Mouse (Mus musculus) neural tube, embryonic 13.5 days (tissue): ENCODE data around the gene Smap1. TPM values are rescaled to one million over a fixed set of nuclear protein-coding genes. Genes with fewer than 3 reads are reported as not detected.

ENCODE experiments used
- ATAC-seq: fragments of 200-750 bp; cut with Nextera tagmentation; 2 replicates; pipeline ENCODE4 v1.8.0; 2017; ENCODE audit warnings: low read depth, mild to moderate bottlenecking, moderate TSS enrichment, moderate library complexity
- H3K27ac ChIP-seq: fragments of 300-500 bp; sonication (generic); replicated peaks from 2 replicates; pipeline ENCODE4 v1.5.1; 2015; ENCODE audit warnings: moderate library complexity, mild to moderate bottlenecking, inconsistent platforms
- H3K27me3 ChIP-seq: fragments of 300-500 bp; sonication (generic); 2 replicates; pipeline ENCODE4 v1.6.1; 2015; ENCODE audit warnings: mild to moderate bottlenecking, inconsistent platforms
- H3K36me3 ChIP-seq: fragments of 300-500 bp; sonication (generic); 2 replicates; pipeline ENCODE4 v1.6.1; 2015; ENCODE audit warnings: mild to moderate bottlenecking, inconsistent platforms
- H3K4me1 ChIP-seq: fragments of 300-500 bp; sonication (generic); replicated peaks from 2 replicates; pipeline ENCODE4 v1.6.1; 2015; ENCODE audit warnings: inconsistent platforms
- H3K4me2 ChIP-seq: fragments of 300-500 bp; sonication (generic); 2 replicates; pipeline ENCODE4 v1.6.1; 2015; ENCODE audit warnings: inconsistent platforms, mild to moderate bottlenecking, moderate library complexity
- H3K4me3 ChIP-seq: fragments of 300-500 bp; sonication (generic); 2 replicates; pipeline ENCODE4 v1.5.1; 2015; ENCODE audit warnings: mild to moderate bottlenecking, inconsistent platforms
- H3K9ac ChIP-seq: fragments of 300-500 bp; sonication (generic); 2 replicates; pipeline ENCODE4 v1.6.1; 2015; ENCODE audit warnings: moderate library complexity, mild to moderate bottlenecking, inconsistent platforms
- H3K9me3 ChIP-seq: fragments of 300-500 bp; sonication (generic); 2 replicates; pipeline ENCODE4 v1.6.1; 2016; ENCODE audit warnings: inconsistent platforms
- WGBS: fragments of 180-500 bp; shearing (Covaris S2); methylation state at CpG from one replicate; pipeline ENCODE4 v1.1.7; 2015; 5-methylcytosine and 5-hydroxymethylcytosine counted together
- polyA plus RNA-seq: library from polyadenylated mRNA; unstranded; fragments of >200 nt; fragmentation: Nextera tagmentation; extraction: Ambion mirVana; gene quantifications from 2 replicates; pipeline ENCODE4 v1.2.1, GENCODE M21; 2015

Gene Smap1
- polyA plus RNA-seq, 1 experiment from 2014 or later: 95.8 TPM

DNA sequence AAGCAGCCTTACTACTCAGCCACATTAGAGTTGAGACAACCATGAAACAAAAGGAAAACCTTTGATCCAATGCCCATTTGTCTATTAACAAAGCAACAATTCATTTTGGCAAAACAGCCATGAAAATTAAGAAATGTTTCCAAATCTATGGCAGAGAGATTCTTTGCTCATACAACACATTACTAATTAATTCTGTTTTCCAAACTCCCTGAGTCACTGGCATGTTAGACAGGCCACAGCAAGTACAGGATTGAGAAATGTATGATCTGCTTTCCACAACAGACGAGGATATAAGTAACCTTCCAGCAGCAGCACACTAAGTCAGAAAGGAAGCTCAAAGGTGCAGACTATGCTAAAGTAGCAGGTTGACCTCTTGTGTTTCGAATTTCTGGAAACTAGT is 9.1 kb downstream of the Smap1 start:
- Histone ChIP-seq H3K4me2 (no peak overlapping the region), H3K27ac (no peak overlapping the region), H3K36me3 (no peaks in the 10 kb centered on the region), H3K9ac (no peak overlapping the region), H3K4me3 (no peak overlapping the region), H3K27me3 (no peaks in the 10 kb centered on the region), H3K9me3 (no peaks in the 10 kb centered on the region), H3K4me1 (peaks cover 3% of the 10 kb centered on the region; the same call in 1 of the 2 replicates)
- 74% methylated on average over 2 of the region's 2 CpGs for WGBS
- no peak for ATAC-seq

DNA sequence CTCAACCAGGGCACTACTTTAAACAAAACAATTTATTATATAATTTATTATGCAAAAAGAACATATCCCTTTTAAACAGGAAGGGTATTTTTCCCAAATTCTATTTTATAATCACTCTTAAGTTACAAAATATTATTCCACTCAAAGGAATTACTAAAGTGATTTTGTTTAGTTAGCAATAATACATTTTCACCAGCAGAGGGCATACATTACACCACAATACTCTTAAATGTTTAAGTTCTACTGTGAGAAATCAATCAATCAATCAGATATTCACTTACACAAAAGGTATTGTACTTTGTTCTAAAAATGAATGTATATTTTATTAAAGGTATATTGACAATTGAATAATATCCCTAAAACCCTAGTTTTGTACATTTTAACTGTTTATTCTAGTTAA is 16.0 kb downstream of the Smap1 start:
- ATAC-seq: no peak
- no peak overlapping the region for H3K9ac ChIP-seq
- H3K4me3 ChIP-seq: no peak overlapping the region
- no peaks in the 10 kb centered on the region for H3K27me3 ChIP-seq
- no peak overlapping the region for H3K4me2 ChIP-seq
- no peaks in the 10 kb centered on the region for H3K9me3 ChIP-seq
- no peaks in the 10 kb centered on the region for H3K36me3 ChIP-seq
- H3K4me1 ChIP-seq: no peaks in the 10 kb centered on the region
- H3K27ac ChIP-seq: no peak overlapping the region

DNA sequence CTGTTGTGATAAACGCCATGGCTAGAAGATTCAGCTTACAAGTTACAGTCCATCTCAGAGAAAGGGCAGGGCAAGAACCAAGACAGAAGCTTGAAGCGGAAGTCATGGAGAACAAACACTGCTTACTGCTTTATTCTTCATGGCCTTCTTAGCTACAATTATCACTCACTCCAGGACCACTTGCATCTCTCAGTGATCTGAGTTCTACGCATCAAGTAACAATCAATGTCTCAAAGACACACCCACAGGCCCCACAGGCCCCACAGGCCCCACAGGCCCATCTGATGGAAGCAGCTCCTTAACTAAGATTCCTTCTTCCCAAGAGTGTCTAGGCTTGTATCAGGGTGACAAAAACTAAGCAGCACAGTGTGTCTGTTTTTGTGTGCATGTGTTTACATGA is 18.8 kb downstream of the Smap1 start:
- H3K9ac ChIP-seq: no peak overlapping the region
- H3K27ac ChIP-seq: no peak overlapping the region
- no peaks in the 10 kb centered on the region for H3K9me3 ChIP-seq
- H3K4me1 ChIP-seq: no peaks in the 10 kb centered on the region
- H3K36me3 ChIP-seq: no peaks in the 10 kb centered on the region
- ATAC-seq: no peak
- no peak overlapping the region for H3K4me2 ChIP-seq
- 77% methylated on average over 3 of the region's 3 CpGs for WGBS
- H3K4me3 ChIP-seq: no peak overlapping the region
- no peaks in the 10 kb centered on the region for H3K27me3 ChIP-seq

DNA sequence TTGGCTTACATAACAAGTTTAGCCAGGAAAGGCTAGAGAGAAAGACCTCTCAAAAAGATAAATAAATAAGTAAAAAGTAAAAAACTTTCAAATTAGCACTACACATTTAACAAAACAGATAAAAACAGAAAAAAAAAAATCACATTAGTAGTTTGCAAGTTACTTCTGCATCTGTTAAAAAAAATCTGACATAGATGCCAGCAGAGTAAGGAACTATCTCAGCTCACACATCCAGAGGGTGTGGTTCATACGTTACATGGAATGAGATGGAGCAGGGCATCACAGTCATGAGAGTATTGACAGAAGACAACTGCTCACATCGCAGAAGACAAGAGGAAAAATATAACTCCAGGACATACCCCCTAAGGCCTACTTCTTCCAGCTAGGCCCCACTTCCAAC is 19.4 kb downstream of the Smap1 start:
- no peaks in the 10 kb centered on the region for H3K9me3 ChIP-seq
- H3K9ac ChIP-seq: no peak overlapping the region
- H3K36me3 ChIP-seq: no peaks in the 10 kb centered on the region
- no peak for ATAC-seq
- no peak overlapping the region for H3K27ac ChIP-seq
- H3K4me3 ChIP-seq: no peak overlapping the region
- H3K4me2 ChIP-seq: no peak overlapping the region
- WGBS: 92% methylated on average over 2 of the region's 2 CpGs
- H3K4me1 ChIP-seq: no peaks in the 10 kb centered on the region
- no peaks in the 10 kb centered on the region for H3K27me3 ChIP-seq

- WGBS: 91% methylated on average over 5 of the region's 5 CpGs
- H3K4me2 ChIP-seq: no peak overlapping the region
- no peak overlapping the region for H3K9ac ChIP-seq
- no peaks in the 10 kb centered on the region for H3K36me3 ChIP-seq
- H3K4me3 ChIP-seq: no peak overlapping the region
- H3K27me3 ChIP-seq: no peaks in the 10 kb centered on the region
- no peaks in the 10 kb centered on the region for H3K4me1 ChIP-seq
- no peak overlapping the region for H3K27ac ChIP-seq
- no peaks in the 10 kb centered on the region for H3K9me3 ChIP-seq
- ATAC-seq: no peak
These were observed 22.5 kb downstream of the Smap1 start for GRCm38 (mm10) chr1:23899647-23900020.

DNA sequence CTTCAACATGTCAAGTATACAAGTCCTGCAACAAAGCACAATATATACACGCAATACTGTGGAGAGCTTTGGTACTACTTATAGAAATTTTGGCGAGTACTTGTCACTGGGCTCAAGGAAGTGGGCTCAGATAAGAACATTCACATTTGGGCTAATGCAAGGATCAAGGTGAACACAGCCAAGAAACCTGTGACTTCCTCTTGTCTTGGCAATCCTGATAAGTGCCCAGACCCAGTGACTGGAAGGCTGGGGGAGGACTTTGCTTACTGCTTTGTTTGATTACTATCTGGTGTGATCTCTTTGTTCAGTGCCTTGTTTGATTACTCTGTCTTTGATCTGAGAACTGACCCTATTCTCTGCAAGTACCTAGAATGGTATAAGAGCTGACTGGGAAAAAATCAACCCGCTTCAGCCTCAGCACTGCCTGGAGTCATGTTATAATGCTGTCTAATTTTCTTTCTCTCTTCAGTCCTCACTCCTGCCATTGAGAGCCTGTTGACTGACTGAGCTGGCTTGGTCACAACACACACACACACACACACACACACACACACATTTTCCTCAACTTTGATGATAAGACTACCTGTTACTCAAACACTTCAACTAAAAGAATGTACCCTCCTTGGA is 23.0 kb downstream of the Smap1 start:
- no peak overlapping the region for H3K4me2 ChIP-seq
- 92% methylated on average over 3 of the region's 3 CpGs for WGBS
- no peaks in the 10 kb centered on the region for H3K36me3 ChIP-seq
- H3K9ac ChIP-seq: no peak overlapping the region
- H3K27ac ChIP-seq: no peak overlapping the region
- H3K9me3 ChIP-seq: no peaks in the 10 kb centered on the region
- no peaks in the 10 kb centered on the region for H3K27me3 ChIP-seq
- H3K4me1 ChIP-seq: no peaks in the 10 kb centered on the region
- ATAC-seq: no peak
- H3K4me3 ChIP-seq: no peak overlapping the region

GRCm38 (mm10) chr1:23892072-23892471 is 30.0 kb downstream of the Smap1 start:
- no peaks in the 10 kb centered on the region for H3K27me3 ChIP-seq
- no peaks in the 10 kb centered on the region for H3K4me1 ChIP-seq
- H3K4me3 ChIP-seq: no peak overlapping the region
- WGBS: 68% methylated on average over 1 of the region's 1 CpGs
- ATAC-seq: no peak
- no peaks in the 10 kb centered on the region for H3K36me3 ChIP-seq
- H3K9ac ChIP-seq: no peak overlapping the region
- no peaks in the 10 kb centered on the region for H3K9me3 ChIP-seq
- H3K4me2 ChIP-seq: no peak overlapping the region
- no peak overlapping the region for H3K27ac ChIP-seq

GRCm38 (mm10) chr1:23884914-23885313 is 37.2 kb downstream of the Smap1 start:
- ATAC-seq: no peak
- Histone ChIP-seq H3K27ac (no peak overlapping the region), H3K9me3 (no peaks in the 10 kb centered on the region), H3K4me3 (no peak overlapping the region), H3K4me1 (no peaks in the 10 kb centered on the region), H3K9ac (no peak overlapping the region), H3K4me2 (no peak overlapping the region), H3K36me3 (no peaks in the 10 kb centered on the region), H3K27me3 (no peaks in the 10 kb centered on the region)
- 89% methylated on average over 7 of the region's 7 CpGs for WGBS

DNA sequence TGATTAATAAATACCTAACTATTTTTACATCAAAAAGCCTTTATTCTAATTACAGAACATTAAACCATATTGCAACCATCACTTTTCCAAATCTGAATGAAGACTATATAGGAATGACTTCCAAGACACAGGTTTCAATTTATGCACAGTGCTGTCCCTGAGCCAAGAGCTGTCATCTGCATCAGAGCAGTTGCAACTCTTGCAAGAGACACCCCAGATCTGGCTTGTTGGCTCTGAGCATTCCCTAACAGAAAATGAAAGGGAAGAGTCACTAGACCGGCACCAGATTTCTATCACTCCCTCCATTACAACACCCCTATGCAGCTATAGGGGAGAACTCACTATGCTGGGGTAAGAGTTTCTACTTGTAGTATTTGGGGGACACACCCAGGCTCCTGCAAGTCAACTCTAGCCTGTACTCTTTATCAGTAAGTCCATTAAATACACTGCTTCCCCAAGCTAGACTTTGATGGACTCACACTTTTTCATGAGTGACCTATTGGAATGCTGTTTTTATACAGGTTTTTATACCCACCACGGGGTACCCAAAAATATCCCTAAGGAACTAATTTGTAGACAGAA is 37.9 kb downstream of the Smap1 start:
- no peak overlapping the region for H3K4me3 ChIP-seq
- H3K27me3 ChIP-seq: no peaks in the 10 kb centered on the region
- H3K9me3 ChIP-seq: no peaks in the 10 kb centered on the region
- no peak for ATAC-seq
- H3K4me2 ChIP-seq: no peak overlapping the region
- 95% methylated on average over 2 of the region's 2 CpGs for WGBS
- no peaks in the 10 kb centered on the region for H3K4me1 ChIP-seq
- H3K27ac ChIP-seq: no peak overlapping the region
- no peak overlapping the region for H3K9ac ChIP-seq
- H3K36me3 ChIP-seq: no peaks in the 10 kb centered on the region

DNA sequence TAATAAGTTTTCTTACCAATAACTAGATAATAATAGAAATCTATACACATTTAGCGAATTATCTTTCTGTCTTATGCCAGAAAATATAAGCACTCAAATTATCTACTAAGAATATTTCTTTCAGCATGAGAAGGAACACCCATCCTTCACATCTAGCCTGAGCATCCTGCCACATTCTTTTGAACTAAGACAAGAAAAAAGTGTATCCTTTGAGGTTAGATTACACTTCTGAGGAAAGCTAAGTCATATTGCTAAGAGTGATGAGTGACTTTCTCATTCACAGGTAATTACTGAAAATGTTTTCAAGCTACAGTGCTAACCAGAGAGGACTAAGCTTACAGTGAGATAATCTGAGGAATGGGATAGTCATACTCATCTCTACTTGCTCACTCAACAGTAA is 39.4 kb downstream of the Smap1 start:
- Histone ChIP-seq H3K36me3 (no peaks in the 10 kb centered on the region), H3K27ac (no peak overlapping the region), H3K27me3 (no peaks in the 10 kb centered on the region), H3K4me3 (no peak overlapping the region), H3K9ac (no peak overlapping the region), H3K4me1 (peaks cover 5% of the 10 kb centered on the region; the same call in 1 of the 2 replicates), H3K9me3 (no peaks in the 10 kb centered on the region), H3K4me2 (no peak overlapping the region)
- ATAC-seq: no peak
- WGBS: 98% methylated on average over 1 of the region's 1 CpGs

DNA sequence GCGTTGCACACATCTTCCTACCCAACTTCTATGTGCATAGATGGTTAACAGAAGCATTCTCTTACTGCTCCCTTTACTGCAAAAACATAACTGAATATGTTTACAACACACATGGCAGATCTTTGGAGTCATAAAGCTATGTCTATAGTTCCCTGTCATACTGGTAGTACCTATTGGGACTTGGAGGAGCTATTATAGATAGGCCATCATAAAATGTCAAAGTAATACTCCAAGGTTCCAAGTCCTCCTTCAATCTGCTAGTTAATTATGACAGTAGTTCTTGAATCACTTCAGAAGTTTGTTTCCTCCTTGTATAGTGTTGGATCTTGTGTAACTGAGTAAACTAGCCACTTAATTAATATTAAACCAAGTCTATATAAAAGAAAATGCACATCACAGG is 49.9 kb downstream of the Smap1 start:
- Histone ChIP-seq H3K9me3 (no peaks in the 10 kb centered on the region), H3K27ac (no peak overlapping the region), H3K9ac (no peak overlapping the region), H3K4me2 (no peak overlapping the region), H3K27me3 (no peaks in the 10 kb centered on the region), H3K4me1 (no peaks in the 10 kb centered on the region), H3K4me3 (no peak overlapping the region), H3K36me3 (peaks cover 24% of the 10 kb centered on the region)
- WGBS: 100% methylated on average over 1 of the region's 1 CpGs
- no peak for ATAC-seq

- 33% methylated on average over 2 of the region's 2 CpGs for WGBS
- no peaks in the 10 kb centered on the region for H3K27me3 ChIP-seq
- no peaks in the 10 kb centered on the region for H3K4me1 ChIP-seq
- peaks cover 12% of the 10 kb centered on the region for H3K36me3 ChIP-seq
- H3K4me2 ChIP-seq: no peak overlapping the region
- H3K9me3 ChIP-seq: no peaks in the 10 kb centered on the region
- ATAC-seq: no peak
- no peak overlapping the region for H3K27ac ChIP-seq
- H3K9ac ChIP-seq: no peak overlapping the region
- no peak overlapping the region for H3K4me3 ChIP-seq
These were observed 54.7 kb downstream of the Smap1 start for GRCm38 (mm10) chr1:23867350-23867862.

GRCm38 (mm10) chr1:23865566-23865965 is 56.6 kb downstream of the Smap1 start:
- Histone ChIP-seq H3K4me1 (no peaks in the 10 kb centered on the region), H3K9me3 (no peaks in the 10 kb centered on the region), H3K27me3 (no peaks in the 10 kb centered on the region), H3K27ac (no peak overlapping the region), H3K9ac (no peak overlapping the region), H3K4me3 (no peak overlapping the region), H3K4me2 (no peak overlapping the region), H3K36me3 (peaks cover 10% of the 10 kb centered on the region)
- ATAC-seq: no peak
- WGBS: 97% methylated on average over 7 of the region's 7 CpGs
